8 mouse cellular contexts compared by ENCODE assay signal in the genomic region with DNA sequence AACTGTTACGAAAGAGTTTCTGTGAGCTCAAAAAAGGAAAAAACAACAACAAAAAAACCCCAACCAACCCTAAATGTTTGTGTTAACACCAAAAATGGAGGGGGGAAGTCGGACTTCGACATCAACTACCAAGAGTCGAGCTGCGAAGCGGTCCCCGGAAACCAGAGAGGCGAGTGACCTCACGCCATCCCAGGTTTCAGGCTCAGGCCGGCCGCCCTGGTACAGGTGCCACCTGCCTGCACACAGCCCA. TPM values are rescaled to one million over a fixed set of nuclear protein-coding genes. Genes with fewer than 3 reads are reported as not detected.
DNase-seq lines count a peak whose midpoint lies in the region; ATAC-seq and TF ChIP-seq lines count a peak whose summit lies in the region.

No protein-coding gene starts in this region.

- TF ChIP-seq POLR2A in lung, adult 2 months (IDR thresholded peaks at IDR 0.05; ENCODE audit: borderline replicate concordance, extremely low read depth, low read depth, low read length), result 0 out of 2 replicates have a peak, but pooled peaks have one; percentile 77

- H3K9ac ChIP-seq in embryonic facial prominence, embryonic 13.5 days, result peak overlapping the region; percentile 84
- peak overlapping the region; percentile 92 for H3K9ac ChIP-seq in intestine, postnatal 0 days (ENCODE audit: low read depth, low read length)
- H3K9ac ChIP-seq in neural tube, embryonic 15.5 days (replicated peaks), result peak overlapping the region; percentile 91

- no peak for TF ChIP-seq CTCF in lung, adult 2 months (IDR thresholded peaks at IDR 0.05; ENCODE audit: insufficient read depth, low read length)
- TF ChIP-seq CTCF in intestine, postnatal 0 days (IDR thresholded peaks at IDR 0.05; ENCODE audit: low read depth), result no peak

- WGBS in lung, adult 2 months, result under 1% methylated on average over 11 of the region's 11 CpGs
- under 1% methylated on average over 11 of the region's 11 CpGs for WGBS in embryonic facial prominence, embryonic 13.5 days
- WGBS in intestine, postnatal 0 days, result 2% methylated on average over 11 of the region's 11 CpGs
- WGBS in neural tube, embryonic 15.5 days, result under 1% methylated on average over 11 of the region's 11 CpGs

- peak overlapping the region; percentile 84 for H3K4me2 ChIP-seq in embryonic facial prominence, embryonic 13.5 days
- H3K4me2 ChIP-seq in intestine, postnatal 0 days (replicated peaks; ENCODE audit: low read depth), result peak overlapping the region; percentile 95
- peak overlapping the region; percentile 96 for H3K4me2 ChIP-seq in neural tube, embryonic 15.5 days

- no peak for ATAC-seq in embryonic facial prominence, embryonic 13.5 days (ENCODE audit: insufficient number of reproducible peaks, insufficient read depth, low FRiP score, low TSS enrichment, low read depth)
- no peak for ATAC-seq in intestine, postnatal 0 days
- no peak for ATAC-seq in neural tube, embryonic 15.5 days (ENCODE audit: low FRiP score)

- H3K27ac ChIP-seq in embryonic facial prominence, embryonic 13.5 days, result peak overlapping the region; percentile 92
- H3K27ac ChIP-seq in intestine, postnatal 0 days (ENCODE audit: low read depth, low read length), result peak overlapping the region; percentile 100
- peak overlapping the region; percentile 93 for H3K27ac ChIP-seq in neural tube, embryonic 15.5 days (replicated peaks)

- peak overlapping the region; percentile 94 for H3K4me3 ChIP-seq in lung, adult 2 months (replicated peaks; ENCODE audit: extremely low read depth, low read depth, low read length)
- H3K4me3 ChIP-seq in embryonic facial prominence, embryonic 13.5 days, result peak overlapping the region; percentile 76
- peak overlapping the region; percentile 80 for H3K4me3 ChIP-seq in intestine, postnatal 0 days (ENCODE audit: low read depth, low read length)
- H3K4me3 ChIP-seq in neural tube, embryonic 15.5 days (replicated peaks), result peak overlapping the region; percentile 74

- H3K27me3 ChIP-seq in embryonic facial prominence, embryonic 13.5 days, result no peaks in the 10 kb centered on the region; the same call in 1 of the 2 replicates
- H3K27me3 ChIP-seq in intestine, postnatal 0 days (replicated peaks; ENCODE audit: control insufficient read depth, insufficient read depth, low read length), result no peaks in the 10 kb centered on the region
- H3K27me3 ChIP-seq in neural tube, embryonic 15.5 days (replicated peaks), result no peaks in the 10 kb centered on the region

- no peaks in the 10 kb centered on the region for H3K36me3 ChIP-seq in embryonic facial prominence, embryonic 13.5 days
- no peaks in the 10 kb centered on the region for H3K36me3 ChIP-seq in intestine, postnatal 0 days (ENCODE audit: control insufficient read depth, insufficient read depth)
- H3K36me3 ChIP-seq in neural tube, embryonic 15.5 days, result 0 out of 2 replicates have a peak, but pooled peaks cover 3% of the 10 kb centered on the region

- no peak for DNase-seq in lung, adult 2 months
- no peak for DNase-seq in lung, postnatal 25 days (ENCODE audit: low spot score)
- DNase-seq in spleen, adult 18-20 months, result no peak
- no peak for DNase-seq in B cell, adult 2 months
- DNase-seq in layer of hippocampus, postnatal 10 days (ENCODE audit: low spot score in 2 of 2), result no peak

- H3K4me1 ChIP-seq in lung, adult 2 months (ENCODE audit: control insufficient read depth, insufficient read depth, low read length), result peaks cover 25% of the 10 kb centered on the region
- peaks cover 20% of the 10 kb centered on the region for H3K4me1 ChIP-seq in embryonic facial prominence, embryonic 13.5 days
- H3K4me1 ChIP-seq in intestine, postnatal 0 days (replicated peaks; ENCODE audit: control insufficient read depth, insufficient read depth, low read length), result 0 out of 2 replicates have a peak, but pooled peaks cover 3% of the 10 kb centered on the region
- peaks cover 42% of the 10 kb centered on the region for H3K4me1 ChIP-seq in neural tube, embryonic 15.5 days

- H3K9me3 ChIP-seq in embryonic facial prominence, embryonic 13.5 days, result no peaks in the 10 kb centered on the region
- H3K9me3 ChIP-seq in intestine, postnatal 0 days (ENCODE audit: control insufficient read depth), result no peaks in the 10 kb centered on the region
- H3K9me3 ChIP-seq in neural tube, embryonic 15.5 days (replicated peaks), result no peaks in the 10 kb centered on the region

RNA-seq across cellular contexts. Expression of gene Klf13, which starts 1.8 kb away (rescaled TPM):
- 88.4 and 109 TPM in 2 replicates for polyA plus RNA-seq in lung, adult 2 months (2012; rRNA removed)
- 22.7 and 23.0 TPM in 2 replicates for polyA plus RNA-seq in embryonic facial prominence, embryonic 13.5 days (2015; fragmentation: Nextera tagmentation; extraction: Ambion mirVana)
- 19.3 and 24.5 TPM in 2 replicates for polyA plus RNA-seq in intestine, postnatal 0 days (2015; fragmentation: Nextera tagmentation; extraction: Ambion mirVana)
- 24.7 and 26.8 TPM in 2 replicates for polyA plus RNA-seq in neural tube, embryonic 15.5 days (2015; fragmentation: Nextera tagmentation; extraction: Ambion mirVana)
- 100 to 1,000 TPM; 129 to 136 TPM for total RNA-seq in layer of hippocampus, postnatal 10 days (2021)

RNA-seq across cellular contexts. Expression of gene E030018B13Rik, which starts 20.3 kb away (rescaled TPM):
- polyA plus RNA-seq in lung, adult 2 months (2012; rRNA removed), result not detected in 2 replicates
- polyA plus RNA-seq in embryonic facial prominence, embryonic 13.5 days (2015; fragmentation: Nextera tagmentation; extraction: Ambion mirVana), result not detected in 2 replicates
- not detected in 2 replicates for polyA plus RNA-seq in intestine, postnatal 0 days (2015; fragmentation: Nextera tagmentation; extraction: Ambion mirVana)
- not detected in 2 replicates for polyA plus RNA-seq in neural tube, embryonic 15.5 days (2015; fragmentation: Nextera tagmentation; extraction: Ambion mirVana)
- total RNA-seq in layer of hippocampus, postnatal 10 days (2021), result not detected
